Mouse (Mus musculus): ENCODE results near the gene Nat14.

DNA sequence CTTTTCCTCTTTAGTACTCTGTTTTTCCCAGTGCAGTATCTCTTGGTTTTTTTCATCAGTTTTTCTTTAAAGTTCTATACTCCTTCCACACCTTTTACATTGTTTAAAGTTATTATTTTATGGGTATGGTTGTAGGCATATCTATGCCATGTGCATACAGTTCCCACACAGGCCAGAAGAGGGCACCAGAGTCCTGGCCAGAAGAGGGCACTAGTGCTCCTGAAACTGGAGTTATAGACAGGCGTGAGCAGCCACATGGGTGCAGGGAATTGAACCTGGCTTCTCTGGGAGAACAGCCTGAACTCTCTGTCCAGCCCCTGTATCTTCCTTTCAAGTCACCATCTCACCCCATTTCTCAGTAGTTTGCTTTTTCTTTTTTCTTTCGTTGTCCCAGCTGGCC, 16.6 kb downstream of the Nat14 start:
- TF ChIP-seq CTCF (IDR thresholded peaks at IDR 0.05; ENCODE audit: control insufficient read depth, insufficient read depth, insufficient read length) (peak; percentile 86), CEBPB (IDR thresholded peaks at IDR 0.05; ENCODE audit: low read depth) (no peak), USF1 (IDR thresholded peaks at IDR 0.05; ENCODE audit: low read depth) (no peak), FOSL1 (IDR thresholded peaks at IDR 0.05; ENCODE audit: insufficient read depth, low read length, poor library complexity, severe bottlenecking) (no peak), MAX (IDR thresholded peaks at IDR 0.05) (no peak)

All from C2C12 (cell line).